Comparison of ENCODE assay signal across 14 mouse cellular contexts in the genomic region with DNA sequence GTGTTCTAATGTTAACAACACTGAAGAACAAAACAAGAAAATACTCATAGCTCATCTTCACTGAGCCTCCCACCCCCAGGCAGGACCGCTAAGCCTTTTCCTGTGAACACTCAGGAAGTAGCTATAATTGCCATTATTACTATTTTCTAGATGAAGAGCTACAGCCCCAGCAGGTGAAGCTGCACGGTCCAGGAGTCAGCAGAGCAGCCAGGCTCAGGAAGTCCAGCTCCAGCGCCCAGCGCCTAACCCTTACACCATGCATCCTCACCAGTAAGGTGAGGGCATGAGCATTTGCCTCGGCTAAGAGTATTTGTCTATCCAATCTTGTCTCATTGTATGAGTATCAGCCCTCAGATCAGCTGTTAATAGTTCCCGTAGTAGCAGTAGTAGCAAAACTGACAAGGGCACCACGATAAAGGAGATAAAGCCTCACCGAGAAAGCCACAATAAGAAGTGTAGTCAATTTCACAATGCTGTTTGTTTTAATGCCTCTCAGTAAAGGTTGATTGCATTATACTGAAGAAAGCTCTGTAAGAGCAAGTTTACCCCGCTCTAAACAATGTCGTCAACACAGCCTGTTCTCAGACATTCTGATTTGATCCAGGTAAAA. TPM values are rescaled to one million over a fixed set of nuclear protein-coding genes. Genes with fewer than 3 reads are reported as not detected.
A peak's percentile ranks its signal among the peaks of the same experiment; 100 is the strongest.
DNase-seq lines count a peak whose midpoint lies in the region; ATAC-seq and TF ChIP-seq lines count a peak whose summit lies in the region.
"Had no signal": no experiment of that assay in that cellular context is flagged by ENCODE, and none has a peak within 500 bp of the region (broad histone marks: within the 10 kb centered on the region; RNA-seq: fewer than 3 reads in every experiment).

No protein-coding gene starts in this region.

- TF ChIP-seq POLR2A in liver, adult 2 months (IDR thresholded peaks at IDR 0.05; ENCODE audit: extremely low read depth, insufficient read depth, low read length): no peak

- peaks cover 17% of the 10 kb centered on the region; the same call in 1 of the 2 replicates for H3K79me2 ChIP-seq in liver, adult 2 months (ENCODE audit: control insufficient read depth, insufficient read depth, low read length)

- no peak overlapping the region for H3K4me3 ChIP-seq in hindbrain, embryonic 16.5 days (ENCODE audit: low read length)
- H3K4me3 ChIP-seq in hindbrain, embryonic 11.5 days (ENCODE audit: low read depth, low read length): no peak overlapping the region
- H3K4me3 ChIP-seq in liver, adult 2 months (ENCODE audit: insufficient read depth, low read depth, low read length): no peak overlapping the region
- H3K4me3 ChIP-seq in liver, embryonic 11.5 days (ENCODE audit: low read depth, low read length): no peak overlapping the region
- H3K4me3 ChIP-seq: limb, embryonic 15.5 days; midbrain, embryonic 13.5 days; neural tube, embryonic 12.5 days had no signal

- no peak overlapping the region for H3K9ac ChIP-seq in hindbrain, embryonic 16.5 days (ENCODE audit: low read depth, low read length)
- H3K9ac ChIP-seq in hindbrain, embryonic 11.5 days (ENCODE audit: low read depth, low read length): no peak overlapping the region
- no peak overlapping the region for H3K9ac ChIP-seq in liver, adult 2 months (ENCODE audit: low read depth, low read length)
- no peak overlapping the region for H3K9ac ChIP-seq in liver, embryonic 11.5 days (ENCODE audit: low read depth, low read length)
- H3K9ac ChIP-seq: limb, embryonic 15.5 days; midbrain, embryonic 13.5 days; neural tube, embryonic 12.5 days had no signal

- ATAC-seq in hindbrain, embryonic 16.5 days: peak; percentile 66; the same call in 1 of the 2 replicates
- ATAC-seq in hindbrain, embryonic 11.5 days (ENCODE audit: low FRiP score): no peak
- no peak for ATAC-seq in liver, embryonic 11.5 days (replicated peaks; ENCODE audit: low FRiP score)
- peak; percentile 53 for ATAC-seq in CD4-positive, CD25-positive, alpha-beta regulatory T cell, adult 4 months
- ATAC-seq in megakaryocyte, adult 5-6 weeks (ENCODE audit: poor library complexity, severe bottlenecking): peak; percentile 12; the same call in 1 of the 2 replicates
- ATAC-seq: midbrain, embryonic 13.5 days had no signal

- H3K4me2 ChIP-seq in hindbrain, embryonic 16.5 days (ENCODE audit: low read length): no peak overlapping the region
- no peak overlapping the region for H3K4me2 ChIP-seq in hindbrain, embryonic 11.5 days (replicated peaks; ENCODE audit: low read depth, low read length)
- no peak overlapping the region for H3K4me2 ChIP-seq in liver, embryonic 11.5 days
- H3K4me2 ChIP-seq: heart, embryonic 11.5 days; limb, embryonic 15.5 days; midbrain, embryonic 13.5 days; neural tube, embryonic 12.5 days had no signal

- H3K36me3 ChIP-seq in hindbrain, embryonic 16.5 days (ENCODE audit: control insufficient read depth, insufficient read depth, low read length): no peaks in the 10 kb centered on the region
- no peaks in the 10 kb centered on the region for H3K36me3 ChIP-seq in hindbrain, embryonic 11.5 days (ENCODE audit: control insufficient read depth, insufficient read depth, low read length)
- H3K36me3 ChIP-seq in liver, adult 2 months (ENCODE audit: control insufficient read depth, insufficient read depth, low read length): no peaks in the 10 kb centered on the region
- no peaks in the 10 kb centered on the region for H3K36me3 ChIP-seq in liver, embryonic 11.5 days (ENCODE audit: control insufficient read depth, insufficient read depth, low read length)
- H3K36me3 ChIP-seq: limb, embryonic 15.5 days; midbrain, embryonic 13.5 days; neural tube, embryonic 12.5 days had no signal

- H3K4me1 ChIP-seq in hindbrain, embryonic 16.5 days (ENCODE audit: control insufficient read depth, insufficient read depth, low read depth, low read length): peaks cover 2% of the 10 kb centered on the region; the same call in 1 of the 2 replicates
- H3K4me1 ChIP-seq in hindbrain, embryonic 11.5 days (replicated peaks; ENCODE audit: control insufficient read depth, insufficient read depth, low read length): no peaks in the 10 kb centered on the region
- H3K4me1 ChIP-seq in liver, adult 2 months (ENCODE audit: control insufficient read depth, insufficient read depth, low read length): peaks cover 8% of the 10 kb centered on the region
- H3K4me1 ChIP-seq in liver, embryonic 11.5 days (replicated peaks; ENCODE audit: control insufficient read depth, insufficient read depth, low read length): no peaks in the 10 kb centered on the region; the same call in 1 of the 2 replicates
- H3K4me1 ChIP-seq: limb, embryonic 15.5 days; neural tube, embryonic 12.5 days had no signal

- TF ChIP-seq CTCF in liver, adult 2 months (IDR thresholded peaks at IDR 0.05; ENCODE audit: low read depth, low read length): no peak

- H3K27me3 ChIP-seq in hindbrain, embryonic 16.5 days (replicated peaks; ENCODE audit: control insufficient read depth, insufficient read depth, low read length): no peaks in the 10 kb centered on the region
- H3K27me3 ChIP-seq in hindbrain, embryonic 11.5 days (ENCODE audit: control insufficient read depth, insufficient read depth, low read length): no peaks in the 10 kb centered on the region
- no peaks in the 10 kb centered on the region for H3K27me3 ChIP-seq in liver, adult 2 months (ENCODE audit: control insufficient read depth, insufficient read depth, low read length)
- H3K27me3 ChIP-seq in liver, embryonic 11.5 days (replicated peaks; ENCODE audit: control insufficient read depth, insufficient read depth, low read length): no peaks in the 10 kb centered on the region; the same call in 1 of the 2 replicates
- H3K27me3 ChIP-seq: limb, embryonic 15.5 days; midbrain, embryonic 13.5 days; neural tube, embryonic 12.5 days had no signal

- H3K9me3 ChIP-seq in hindbrain, embryonic 16.5 days (ENCODE audit: control insufficient read depth, low read length): no peaks in the 10 kb centered on the region
- H3K9me3 ChIP-seq in hindbrain, embryonic 11.5 days (ENCODE audit: control insufficient read depth, low read length): no peaks in the 10 kb centered on the region
- no peaks in the 10 kb centered on the region for H3K9me3 ChIP-seq in liver, embryonic 11.5 days (ENCODE audit: control insufficient read depth, low read length)
- H3K9me3 ChIP-seq: limb, embryonic 15.5 days; midbrain, embryonic 13.5 days; neural tube, embryonic 12.5 days had no signal

- WGBS in hindbrain, embryonic 16.5 days: 86% methylated on average over 10 of the region's 10 CpGs
- WGBS in hindbrain, embryonic 11.5 days: 88% methylated on average over 10 of the region's 10 CpGs
- WGBS in liver, adult 2 months: 35% methylated on average over 10 of the region's 10 CpGs
- 68% methylated on average over 10 of the region's 10 CpGs for WGBS in liver, embryonic 11.5 days

- H3K27ac ChIP-seq in hindbrain, embryonic 16.5 days (ENCODE audit: low read depth, low read length): no peak overlapping the region
- no peak overlapping the region for H3K27ac ChIP-seq in hindbrain, embryonic 11.5 days (ENCODE audit: low read depth, low read length)
- no peak overlapping the region for H3K27ac ChIP-seq in liver, adult 2 months (replicated peaks; ENCODE audit: insufficient read depth, low read depth, low read length)
- H3K27ac ChIP-seq in liver, embryonic 11.5 days (ENCODE audit: low read depth, low read length): no peak overlapping the region
- H3K27ac ChIP-seq: limb, embryonic 15.5 days; midbrain, embryonic 13.5 days; neural tube, embryonic 12.5 days had no signal

- DNase-seq in hindbrain, embryonic 11.5 days (ENCODE audit: low spot score): no peak
- peak; percentile 60 for DNase-seq in liver, adult 2 months (ENCODE audit: extremely low read depth, low read depth, low spot score)
- DNase-seq in liver, embryonic 11.5 days (ENCODE audit: low spot score): no peak
- DNase-seq in ovary, postnatal 14 days (ENCODE audit: low spot score): no peak
- DNase-seq in natural killer cell, adult 2 months (ENCODE audit: low spot score in 2 of 2): no peak
- DNase-seq: cerebellum, adult 11 months; gastrocnemius, postnatal 25 days had no signal

RNA-seq across cellular contexts. Expression of a gene that starts 21.9 kb away (rescaled TPM):
- polyA plus RNA-seq in hindbrain, embryonic 16.5 days (2015; fragmentation: Nextera tagmentation; extraction: Ambion mirVana): 11.5 and 12.4 TPM in 2 replicates
- polyA plus RNA-seq in hindbrain, embryonic 11.5 days (2014; fragmentation: Nextera tagmentation; extraction: Ambion mirVana): 7.2 and 7.7 TPM in 2 replicates
- 9.3 and 12.4 TPM in 2 replicates for total RNA-seq in liver, adult 2 months (2014; rRNA removed)
- polyA plus RNA-seq in liver, adult 2 months (2012; rRNA removed): 8.0 and 9.3 TPM in 2 replicates
- polyA plus RNA-seq in liver, embryonic 11.5 days (2014; fragmentation: Nextera tagmentation; extraction: Ambion mirVana): 2.2 and 2.6 TPM in 2 replicates
- polyA plus RNA-seq in CD4-positive, CD25-positive, alpha-beta regulatory T cell, adult 4 months (2017; shearing (Covaris generic)): 10 to 100 TPM; 12.5 to 14.6 TPM
- 71.5 and 74.4 TPM in 2 replicates for total RNA-seq in megakaryocyte, adult 5-6 weeks (2015)
- total RNA-seq in megakaryocyte, adult 5-6 weeks (2017): 28.4 and 61.9 TPM in 2 replicates

Comparison
In these comparisons a context has a peak if more than half of its experiments do, and no peak if none do; other contexts are left out.
1. ATAC-seq: peak in hindbrain, embryonic 16.5 days (single experiment), CD4-positive, CD25-positive, alpha-beta regulatory T cell, adult 4 months (single experiment) and megakaryocyte, adult 5-6 weeks (single experiment); none in hindbrain, embryonic 11.5 days (single experiment) and liver, embryonic 11.5 days (single experiment).